Mouse (Mus musculus) lung, postnatal 0 days (tissue): ENCODE measurements around the gene Cacng8. TPM values are rescaled to one million over a fixed set of nuclear protein-coding genes. Genes with fewer than 3 reads are reported as not detected.

Experiments
- ATAC-seq: fragments of 200-750 bp; cut with Nextera tagmentation; 2 replicates; pipeline ENCODE4 v1.8.0; 2017; ENCODE audit warnings: moderate library complexity
- DNase-seq: peaks from one replicate; pipeline ENCODE4 v3.0.0-alpha.2; 2016; ENCODE audit warnings: low spot score
- H3K27ac ChIP-seq: fragments of 300-500 bp; sonication (generic); 2 replicates; pipeline ENCODE4 v1.5.1; 2014; ENCODE audit warnings: antibody characterized with exemption, mild to moderate bottlenecking, low read length, mixed read lengths
- H3K27me3 ChIP-seq: fragments of 300-500 bp; sonication (generic); replicated peaks from 2 replicates; pipeline ENCODE4 v1.6.1; 2014; ENCODE audit warnings: low read length, mixed read lengths; ENCODE audit not compliant: insufficient read depth
- H3K36me3 ChIP-seq: fragments of 300-500 bp; sonication (generic); 2 replicates; pipeline ENCODE4 v1.6.1; 2014; ENCODE audit warnings: low read length, mixed read lengths; ENCODE audit not compliant: insufficient read depth
- H3K4me1 ChIP-seq: fragments of 300-500 bp; sonication (generic); 2 replicates; pipeline ENCODE4 v1.6.1; 2014; ENCODE audit warnings: antibody characterized with exemption, low read depth, low read length, mixed read lengths; ENCODE audit not compliant: insufficient read depth
- H3K4me2 ChIP-seq: fragments of 300-500 bp; sonication (generic); replicated peaks from 2 replicates; pipeline ENCODE4 v1.6.1; 2014; ENCODE audit warnings: low read depth, mild to moderate bottlenecking, low read length, moderate library complexity, mixed read lengths
- H3K4me3 ChIP-seq: fragments of 300-500 bp; sonication (generic); 2 replicates; pipeline ENCODE4 v1.5.1; 2014; ENCODE audit warnings: low read depth, low read length
- H3K9ac ChIP-seq: fragments of 300-500 bp; sonication (generic); replicated peaks from 2 replicates; pipeline ENCODE4 v1.6.1; 2014; ENCODE audit warnings: low read depth, mild to moderate bottlenecking
- H3K9me3 ChIP-seq: fragments of 300-500 bp; sonication (generic); 2 replicates; pipeline ENCODE4 v1.6.1; 2016; ENCODE audit warnings: low read length, mixed read lengths
- CTCF ChIP-seq: IDR thresholded peaks from 2 replicates; pipeline ENCODE4 v1.5.1; 2016; ENCODE audit warnings: antibody characterized with exemption, mild to moderate bottlenecking
- EP300 ChIP-seq: IDR thresholded peaks from 2 replicates; pipeline ENCODE4 v1.6.1; 2016; ENCODE audit warnings: antibody characterized with exemption, mild to moderate bottlenecking, control low read depth
- WGBS: fragments of 180-500 bp; shearing (Covaris S2); extraction: QIAGEN DNeasy Blood & Tissue Kit; methylation state at CpG from one replicate; pipeline ENCODE4 v1.1.7; 2014; 5-methylcytosine and 5-hydroxymethylcytosine counted together
- polyA plus RNA-seq: library from polyadenylated mRNA; unstranded; fragments of >200 nt; fragmentation: Nextera tagmentation; extraction: Ambion mirVana; gene quantifications from 2 replicates; pipeline ENCODE4 v1.2.1, GENCODE M21; 2015

Gene Cacng8
- polyA plus RNA-seq, 1 experiment from 2014 or later, result 0.13 TPM

- no peak overlapping the region for H3K9ac ChIP-seq
- H3K9me3 ChIP-seq, result no peaks in the 10 kb centered on the region
- no peaks in the 10 kb centered on the region for H3K4me1 ChIP-seq
- WGBS, result 27% methylated on average over 12 of the region's 12 CpGs
- no peaks in the 10 kb centered on the region for H3K36me3 ChIP-seq
- TF ChIP-seq CTCF (no peak), EP300 (no peak)
- DNase-seq, result no peak
- no peak overlapping the region for H3K27ac ChIP-seq
- H3K27me3 ChIP-seq, result 0 out of 2 replicates have a peak, but pooled peaks cover 5% of the 10 kb centered on the region
- ATAC-seq, result no peak
- H3K4me3 ChIP-seq, result no peak overlapping the region
- H3K4me2 ChIP-seq, result no peak overlapping the region
These were observed 22.2 kb upstream of the Cacng8 start for GRCm38 (mm10) chr7:3368311-3368710.

GRCm38 (mm10) chr7:3369189-3369588 is 21.3 kb upstream of the Cacng8 start:
- H3K9me3 ChIP-seq, result no peaks in the 10 kb centered on the region
- TF ChIP-seq CTCF (no peak), EP300 (no peak)
- H3K4me3 ChIP-seq, result no peak overlapping the region
- H3K27ac ChIP-seq, result no peak overlapping the region
- 62% methylated on average over 6 of the region's 6 CpGs for WGBS
- DNase-seq (no peak), ATAC-seq (no peak)
- H3K27me3 ChIP-seq, result 0 out of 2 replicates have a peak, but pooled peaks cover 5% of the 10 kb centered on the region
- H3K4me1 ChIP-seq, result no peaks in the 10 kb centered on the region
- H3K4me2 ChIP-seq, result no peak overlapping the region
- no peak overlapping the region for H3K9ac ChIP-seq
- no peaks in the 10 kb centered on the region for H3K36me3 ChIP-seq

GRCm38 (mm10) chr7:3370407-3370806 is 20.1 kb upstream of the Cacng8 start:
- ATAC-seq (no peak), DNase-seq (peak; percentile 32)
- Histone ChIP-seq H3K4me3 (no peak overlapping the region), H3K9ac (no peak overlapping the region), H3K4me1 (no peaks in the 10 kb centered on the region), H3K27ac (no peak overlapping the region), H3K9me3 (no peaks in the 10 kb centered on the region), H3K4me2 (no peak overlapping the region), H3K27me3 (0 out of 2 replicates have a peak, but pooled peaks cover 5% of the 10 kb centered on the region), H3K36me3 (no peaks in the 10 kb centered on the region)
- 36% methylated on average over 4 of the region's 4 CpGs for WGBS
- no peak for TF ChIP-seq EP300
- no peak for TF ChIP-seq CTCF

- no peak for ATAC-seq
- DNase-seq, result no peak
- no peaks in the 10 kb centered on the region for H3K36me3 ChIP-seq
- no peak overlapping the region for H3K27ac ChIP-seq
- H3K9me3 ChIP-seq, result no peaks in the 10 kb centered on the region
- H3K4me2 ChIP-seq, result no peak overlapping the region
- TF ChIP-seq EP300, result no peak
- TF ChIP-seq CTCF, result no peak
- H3K4me3 ChIP-seq, result no peak overlapping the region
- 81% methylated on average over 2 of the region's 2 CpGs for WGBS
- no peaks in the 10 kb centered on the region for H3K4me1 ChIP-seq
- no peaks in the 10 kb centered on the region for H3K27me3 ChIP-seq
- H3K9ac ChIP-seq, result no peak overlapping the region
These were observed 18.1 kb upstream of the Cacng8 start for GRCm38 (mm10) chr7:3372376-3372775.

- 63% methylated on average over 8 of the region's 8 CpGs for WGBS
- ATAC-seq, result no peak
- no peak overlapping the region for H3K4me2 ChIP-seq
These were observed 16.7 kb upstream of the Cacng8 start for GRCm38 (mm10) chr7:3373754-3374153.

GRCm38 (mm10) chr7:3376831-3377230 is 13.7 kb upstream of the Cacng8 start:
- Histone ChIP-seq H3K9me3 (no peaks in the 10 kb centered on the region), H3K4me2 (no peak overlapping the region), H3K4me3 (no peak overlapping the region), H3K36me3 (no peaks in the 10 kb centered on the region), H3K9ac (no peak overlapping the region), H3K27ac (no peak overlapping the region), H3K4me1 (no peaks in the 10 kb centered on the region), H3K27me3 (no peaks in the 10 kb centered on the region)
- peak; percentile 73 for DNase-seq
- 0 out of 2 replicates have a peak, but pooled peaks have one; percentile 25 for ATAC-seq
- whole genome bisulfite sequencing, result 51% methylated on average over 4 of the region's 4 CpGs
- TF ChIP-seq CTCF (peak; percentile 68), EP300 (no peak)

More at GRCm38 (mm10) chr7:3373754-3374153, 16.7 kb upstream of the Cacng8 start:
- Histone ChIP-seq H3K36me3 (no peaks in the 10 kb centered on the region), H3K9ac (no peak overlapping the region), H3K9me3 (no peaks in the 10 kb centered on the region), H3K27ac (no peak overlapping the region), H3K4me3 (no peak overlapping the region), H3K27me3 (no peaks in the 10 kb centered on the region), H3K4me1 (no peaks in the 10 kb centered on the region)
- TF ChIP-seq CTCF (no peak), EP300 (no peak)
- DNase-seq, result no peak

- TF ChIP-seq CTCF, result no peak
- no peak for TF ChIP-seq EP300
- WGBS, result 75% methylated on average over 9 of the region's 9 CpGs
- ATAC-seq, result no peak
- Histone ChIP-seq H3K9ac (no peak overlapping the region), H3K4me2 (no peak overlapping the region), H3K4me1 (no peaks in the 10 kb centered on the region), H3K9me3 (no peaks in the 10 kb centered on the region), H3K36me3 (no peaks in the 10 kb centered on the region), H3K27me3 (no peaks in the 10 kb centered on the region), H3K27ac (no peak overlapping the region), H3K4me3 (no peak overlapping the region)
- DNase-seq, result no peak
These were observed 8.4 kb upstream of the Cacng8 start for GRCm38 (mm10) chr7:3382123-3382522.
